Mouse (Mus musculus) megakaryocyte, adult 5-6 weeks (primary cell): ENCODE data around the gene Nedd8. TPM values are rescaled to one million over a fixed set of nuclear protein-coding genes. Genes with fewer than 3 reads are reported as not detected.
A peak's percentile ranks its signal among the peaks of the same experiment; 100 is the strongest.

Experiments
- ATAC-seq: 2 replicates; pipeline ENCODE4 v1.8.0; 2016; ENCODE audit warnings: mild to moderate bottlenecking, inconsistent platforms; ENCODE audit not compliant: poor library complexity, severe bottlenecking
- total RNA-seq, 2 experiments: library from RNA; stranded (forward) in 1 of 2; stranded (reverse) in 1 of 2; fragments of 153-499, 151-499 nt in 1 of 2; fragments of 221-1000, 200-1000 nt in 1 of 2; gene quantifications; 2 replicates each; pipeline versions ENCODE4 v1.2.3 to v1.2.4; 2015 to 2017

Nedd8 gene
- total RNA-seq (2015) (421 and 452 TPM in 2 replicates), total RNA-seq (2017) (297 and 326 TPM in 2 replicates)

- peak; percentile 99 for ATAC-seq
These were observed at the start of gene Nedd8, which contains the start of gene Gmpr2 for GRCm38 (mm10) chr14:55671833-55672740. Nedd8 (minus strand) TSS chr14:55672124. Gmpr2 (plus strand) TSS chr14:55671941.

- ATAC-seq, result no peak
These were observed 49.2 kb upstream of the Nedd8 start for GRCm38 (mm10) chr14:55721076-55721475.

- no peak for ATAC-seq
These were observed 48.7 kb upstream of the Nedd8 start for GRCm38 (mm10) chr14:55720666-55721065.

GRCm38 (mm10) chr14:55719737-55720136 is 47.8 kb upstream of the Nedd8 start:
- no peak for ATAC-seq

GRCm38 (mm10) chr14:55716884-55717283 is 45.0 kb upstream of the Nedd8 start:
- ATAC-seq, result no peak

- ATAC-seq, result no peak
These were observed 44.3 kb upstream of the Nedd8 start for GRCm38 (mm10) chr14:55716271-55716670.

- ATAC-seq, result no peak; the same call in 1 of the 2 replicates
These were observed 43.0 kb upstream of the Nedd8 start for GRCm38 (mm10) chr14:55714893-55715292.

- ATAC-seq, result no peak
These were observed 41.8 kb upstream of the Nedd8 start, which contains the start of gene Tgm1 for GRCm38 (mm10) chr14:55713729-55714122. Tgm1 (minus strand) TSS chr14:55713926.

- peak; percentile 81 for ATAC-seq
These were observed 41.2 kb upstream of the Nedd8 start for GRCm38 (mm10) chr14:55713007-55713728.

- ATAC-seq, result no peak
These were observed 39.9 kb upstream of the Nedd8 start for GRCm38 (mm10) chr14:55711786-55712185.

- no peak for ATAC-seq
These were observed 37.6 kb upstream of the Nedd8 start for GRCm38 (mm10) chr14:55709509-55709908.

GRCm38 (mm10) chr14:55707397-55707796 is 35.5 kb upstream of the Nedd8 start:
- ATAC-seq, result no peak

GRCm38 (mm10) chr14:55706051-55706600 is 34.2 kb upstream of the Nedd8 start:
- ATAC-seq, result no peak

- ATAC-seq, result no peak
These were observed 30.8 kb upstream of the Nedd8 start for GRCm38 (mm10) chr14:55702761-55703160.

GRCm38 (mm10) chr14:55701131-55701530 is 29.2 kb upstream of the Nedd8 start:
- no peak for ATAC-seq

GRCm38 (mm10) chr14:55697226-55697625 is 25.3 kb upstream of the Nedd8 start:
- ATAC-seq, result peak; percentile 96

GRCm38 (mm10) chr14:55689433-55689832 is 17.5 kb upstream of the Nedd8 start:
- no peak for ATAC-seq

GRCm38 (mm10) chr14:55682118-55682493 is 10.2 kb upstream of the Nedd8 start:
- no peak for ATAC-seq

- ATAC-seq, result peak; percentile 91
These were observed 9.5 kb upstream of the Nedd8 start, which contains the start of gene Tinf2 for GRCm38 (mm10) chr14:55681160-55682117. Tinf2 (minus strand) TSS chr14:55681820.

- no peak for ATAC-seq
These were observed 5.7 kb upstream of the Nedd8 start for GRCm38 (mm10) chr14:55677615-55678014.
